Mouse (Mus musculus) urinary bladder, postnatal 4 days (tissue): Measurements from ENCODE around the gene Olfr741.

Source experiments
- DNase-seq, 2 experiments: peaks; one replicate each; pipeline ENCODE4 v3.0.0; 2021 to 2022; ENCODE audit warnings: low spot score in 2 of 2

The Olfr741 gene

GRCm38 (mm10) chr14:50472438-50472837 lies at the start of gene Olfr741:
Gene Olfr741 (plus strand): TSS chr14:50472738.
- no peak for DNase-seq

- DNase-seq = no peak
Measured at GRCm38 (mm10) chr14:50445245-50445644, 27.3 kb upstream of the Olfr741 start, which contains the start of gene Olfr740. Gene Olfr740 (plus strand): TSS chr14:50445545.

GRCm38 (mm10) chr14:50478406-50478805 lies 5.9 kb downstream of the Olfr741 start:
- DNase-seq = no peak

- no peak for DNase-seq
Measured at GRCm38 (mm10) chr14:50503300-50503699, 30.8 kb downstream of the Olfr741 start, which contains the start of gene Olfr742. Gene Olfr742 (plus strand): TSS chr14:50503600.

GRCm38 (mm10) chr14:50521539-50521938 lies 49.0 kb downstream of the Olfr741 start, which contains the start of gene Olfr743:
Gene Olfr743 (plus strand): TSS chr14:50521839.
- DNase-seq = no peak
